Mouse (Mus musculus) left cerebral cortex, adult 18-20 months (tissue): ENCODE data around the gene Hopx. TPM values are rescaled to one million over a fixed set of nuclear protein-coding genes. Genes with fewer than 3 reads are reported as not detected.

ENCODE experiments used
- DNase-seq, 2 experiments: peaks; one replicate each; pipeline ENCODE4 v3.0.0; 2021 to 2022; ENCODE audit warnings: low spot score in 2 of 2, mixed read lengths in 1 of 2
- total RNA-seq, 2 experiments: library from RNA; stranded (reverse); gene quantifications; 2 replicates each; pipeline ENCODE4 v1.2.3; 2021

Gene Hopx
- total RNA-seq, 2 experiments from 2014 or later: 23.4 to 31.3 TPM

GRCm38 (mm10) chr5:77133960-77134359 lies 19.0 kb upstream of the Hopx start:
- DNase-seq: no peak

- no peak for DNase-seq
Observed at GRCm38 (mm10) chr5:77132457-77133135, 17.7 kb upstream of the Hopx start.

- DNase-seq: no peak
Observed at GRCm38 (mm10) chr5:77131879-77132278, 17.0 kb upstream of the Hopx start.

- no peak for DNase-seq
Observed at GRCm38 (mm10) chr5:77130310-77131020, 15.5 kb upstream of the Hopx start.

- no peak for DNase-seq
Observed at GRCm38 (mm10) chr5:77129907-77130306, 15.0 kb upstream of the Hopx start.

- DNase-seq: no peak
Observed at GRCm38 (mm10) chr5:77128854-77129253, 13.9 kb upstream of the Hopx start.

GRCm38 (mm10) chr5:77126415-77126968 lies 11.6 kb upstream of the Hopx start:
- no peak for DNase-seq

GRCm38 (mm10) chr5:77124817-77125283 lies 9.9 kb upstream of the Hopx start:
- DNase-seq: no peak

- no peak for DNase-seq
Observed at GRCm38 (mm10) chr5:77124165-77124564, 9.2 kb upstream of the Hopx start.

- no peak for DNase-seq
Observed at GRCm38 (mm10) chr5:77123597-77123996, 8.7 kb upstream of the Hopx start.

- DNase-seq: peak in 1 of 2 experiments; percentile 7
Observed at GRCm38 (mm10) chr5:77122254-77123192, 7.6 kb upstream of the Hopx start.

- DNase-seq: no peak
Observed at GRCm38 (mm10) chr5:77120701-77121100, 5.8 kb upstream of the Hopx start.

GRCm38 (mm10) chr5:77119475-77120422 lies 4.8 kb upstream of the Hopx start:
- DNase-seq: no peak

- DNase-seq: no peak
Observed at GRCm38 (mm10) chr5:77115732-77116131, 811 bp upstream of the Hopx start.

GRCm38 (mm10) chr5:77113773-77114172 lies 1.1 kb downstream of the Hopx start:
- DNase-seq: no peak

- no peak for DNase-seq
Observed at GRCm38 (mm10) chr5:77112066-77112465, 2.9 kb downstream of the Hopx start.

- DNase-seq: no peak
Observed at GRCm38 (mm10) chr5:77109814-77110213, 5.1 kb downstream of the Hopx start.

- no peak for DNase-seq
Observed at GRCm38 (mm10) chr5:77108806-77109205, 6.1 kb downstream of the Hopx start.

- DNase-seq: no peak
Observed at GRCm38 (mm10) chr5:77107146-77107822, 7.6 kb downstream of the Hopx start.
